13 mouse cellular contexts compared by ENCODE assay signal in the genomic region with DNA sequence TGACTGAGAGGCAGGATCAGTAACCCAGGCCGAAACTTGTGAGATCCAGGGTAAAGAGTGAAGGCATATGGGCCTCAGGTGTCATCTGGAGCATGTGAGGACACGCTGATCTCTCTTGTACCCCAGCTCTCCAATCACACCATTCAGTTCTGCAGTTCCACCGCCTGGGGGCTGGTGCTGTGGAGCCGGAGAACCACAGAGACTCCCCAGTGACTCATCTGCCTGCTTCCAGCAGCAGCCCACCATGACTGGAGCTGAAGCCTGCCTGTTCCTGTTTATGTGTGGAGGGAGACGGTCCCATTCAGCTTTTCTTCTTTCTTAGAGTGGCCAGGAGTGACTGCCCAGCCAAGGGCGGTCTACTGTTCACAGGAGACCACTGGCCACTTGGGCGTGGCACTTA. TPM values are rescaled to one million over a fixed set of nuclear protein-coding genes. Genes with fewer than 3 reads are reported as not detected.
DNase-seq lines count a peak whose midpoint lies in the region; ATAC-seq and TF ChIP-seq lines count a peak whose summit lies in the region.
"Had no signal": no experiment of that assay in that cellular context is flagged by ENCODE, and none has a peak within 500 bp of the region (broad histone marks: within the 10 kb centered on the region; RNA-seq: fewer than 3 reads in every experiment).

No protein-coding gene starts in this region.

- no peak overlapping the region for H3K4me3 ChIP-seq in CH12.LX (replicated peaks in 1 of 3; ENCODE audit: low read depth in 2 of 3, low read length in 2 of 3, poor library complexity in 1 of 3)
- no peak overlapping the region for H3K4me3 ChIP-seq in heart, adult 2 months
- no peak overlapping the region for H3K4me3 ChIP-seq in gastrocnemius, adult 2 months
- H3K4me3 ChIP-seq: forebrain, embryonic 12.5 days; hindbrain, embryonic 12.5 days; limb, embryonic 13.5 days had no signal

- TF ChIP-seq RAD21 in CH12.LX (IDR thresholded peaks at IDR 0.05; ENCODE audit: low read depth, low read length): peak; percentile 15

- H3K27ac ChIP-seq in CH12.LX (ENCODE audit: insufficient read depth, low read depth): no peak overlapping the region
- H3K27ac ChIP-seq in heart, adult 2 months: no peak overlapping the region
- H3K27ac ChIP-seq in gastrocnemius, adult 2 months: no peak overlapping the region
- H3K27ac ChIP-seq: forebrain, embryonic 12.5 days; hindbrain, embryonic 12.5 days; limb, embryonic 13.5 days had no signal

- no peak for TF ChIP-seq EP300 in CH12.LX (IDR thresholded peaks at IDR 0.05; ENCODE audit: low read length)
- TF ChIP-seq EP300 in heart, adult 2 months (IDR thresholded peaks at IDR 0.05; ENCODE audit: insufficient read depth, low read depth, low read length): no peak

- peaks cover 5 to 57% of the 10 kb centered on the region in 2 experiments; a peak in 3 of 4 replicates for H3K4me1 ChIP-seq in CH12.LX (ENCODE audit: control insufficient read depth in 1 of 2, insufficient read depth in 2 of 2)
- no peaks in the 10 kb centered on the region for H3K4me1 ChIP-seq in heart, adult 2 months (ENCODE audit: control insufficient read depth, insufficient read depth, low read length)
- H3K4me1 ChIP-seq: forebrain, embryonic 12.5 days; hindbrain, embryonic 12.5 days; limb, embryonic 13.5 days had no signal

- peak in 1 of 2 experiments; percentile 49; a peak in 2 of 4 replicates for TF ChIP-seq CTCF in CH12.LX (conservative IDR thresholded peaks at IDR 0.05 in 1 of 2, IDR thresholded peaks at IDR 0.05 in 1 of 2; ENCODE audit: low read depth in 2 of 2, low read length in 2 of 2)
- TF ChIP-seq CTCF in heart, adult 2 months (IDR thresholded peaks at IDR 0.05): no peak
- no peak for TF ChIP-seq CTCF in gastrocnemius, adult 2 months (IDR thresholded peaks at IDR 0.05)

- H3K36me3 ChIP-seq in CH12.LX (replicated peaks in 1 of 2; ENCODE audit: control insufficient read depth in 1 of 2, insufficient read depth in 1 of 2, low read length in 1 of 2): no peaks in the 10 kb centered on the region
- no peaks in the 10 kb centered on the region for H3K36me3 ChIP-seq in heart, adult 2 months (ENCODE audit: control insufficient read depth, insufficient read depth, low read length)
- H3K36me3 ChIP-seq: forebrain, embryonic 12.5 days; hindbrain, embryonic 12.5 days; limb, embryonic 13.5 days had no signal

- dilution Hi-C loops in CH12.LX (cut with MboI; ENCODE audit: extremely low pct_ligation_motif_present, extremely low pct_unique_long_range_greater_than_20kb, low sequenced_read_pairs): no loop called here

- no peaks in the 10 kb centered on the region for H3K27me3 ChIP-seq in CH12.LX (replicated peaks)
- H3K27me3 ChIP-seq in heart, adult 2 months (ENCODE audit: control insufficient read depth, insufficient read depth, low read length): no peaks in the 10 kb centered on the region
- H3K27me3 ChIP-seq: forebrain, embryonic 12.5 days; limb, embryonic 13.5 days had no signal

- in situ Hi-C loops in CH12.LX (cut with MboI; ENCODE audit: low pct_ligation_motif_present, low pct_unique_long_range_greater_than_20kb, low sequenced_read_pairs): no loop called here

- H3K9me3 ChIP-seq in CH12.LX (replicated peaks; ENCODE audit: low read length): no peaks in the 10 kb centered on the region
- H3K9me3 ChIP-seq: forebrain, embryonic 12.5 days; hindbrain, embryonic 12.5 days; limb, embryonic 13.5 days had no signal

- intact Hi-C loops in heart, adult 2 months (cut with DNase I): no loop called here
- intact Hi-C loops in gastrocnemius, adult 2 months (cut with DNase I): no loop called here

- TF ChIP-seq POLR2A in CH12.LX (IDR thresholded peaks at IDR 0.05; ENCODE audit: low read depth, low read length): no peak
- TF ChIP-seq POLR2A in heart, adult 2 months (IDR thresholded peaks at IDR 0.05; ENCODE audit: insufficient read depth, low read depth, low read length): no peak

- no peak overlapping the region for H3K9ac ChIP-seq in CH12.LX (ENCODE audit: insufficient read depth, low read depth)
- no peak overlapping the region for H3K9ac ChIP-seq in heart, adult 2 months (ENCODE audit: low read depth, low read length)
- H3K9ac ChIP-seq: forebrain, embryonic 12.5 days; hindbrain, embryonic 12.5 days; limb, embryonic 13.5 days had no signal

- no peaks in the 10 kb centered on the region for H3K79me2 ChIP-seq in CH12.LX (replicated peaks; ENCODE audit: control insufficient read depth, extremely low read depth, insufficient read depth, poor library complexity, severe bottlenecking)
- H3K79me2 ChIP-seq in heart, adult 2 months (replicated peaks; ENCODE audit: control insufficient read depth, insufficient read depth, low read length): no peaks in the 10 kb centered on the region

- ATAC-seq in megakaryocyte, adult 5-6 weeks (ENCODE audit: poor library complexity, severe bottlenecking): peak; percentile 25; the same call in 1 of the 2 replicates

- 52% methylated on average over 7 of the region's 7 CpGs for WGBS in heart, adult 2 months

- DNase-seq in layer of hippocampus, adult 8-10 months (ENCODE audit: low spot score in 2 of 2): peak; percentile 43 to 51
- DNase-seq in layer of hippocampus, adult 9-10 months (ENCODE audit: low spot score): no peak
- DNase-seq in CH12.LX (ENCODE audit: extremely low read depth): peak; percentile 61
- DNase-seq in ZHBTc4 (ENCODE audit: low read depth, low spot score): peak; percentile 50
- DNase-seq in heart, adult 2 months: no peak
- no peak for DNase-seq in heart, adult 8-10 months (ENCODE audit: low spot score)
- DNase-seq in gastrocnemius, adult 2 months: no peak
- DNase-seq: kidney, adult 9 months had no signal

- H3K4me2 ChIP-seq in CH12.LX (ENCODE audit: insufficient read depth, low read depth, poor library complexity, severe bottlenecking): no peak overlapping the region
- H3K4me2 ChIP-seq: forebrain, embryonic 12.5 days; heart, embryonic 11.5 days; hindbrain, embryonic 12.5 days; limb, embryonic 13.5 days had no signal

TF ChIP-seq in CH12.LX, 34 proteins besides CTCF, POLR2A, EP300 and RAD21:
- TF ChIP-seq E2F4 (IDR thresholded peaks at IDR 0.05; ENCODE audit: insufficient replicate concordance, low read depth, low read length) (no peak), SMC3 (IDR thresholded peaks at IDR 0.05; ENCODE audit: low read depth, low read length) (peak; percentile 49), CHD2 (IDR thresholded peaks at IDR 0.05; ENCODE audit: low read length) (no peak), CHD1 (IDR thresholded peaks at IDR 0.05; ENCODE audit: low read depth, low read length) (no peak), MEF2A (IDR thresholded peaks at IDR 0.05; ENCODE audit: borderline replicate concordance, low read depth, low read length) (no peak), ZMIZ1 (IDR thresholded peaks at IDR 0.05; ENCODE audit: low read depth, low read length) (no peak)

RNA-seq across cellular contexts. Expression of a gene that starts 35.4 kb away (rescaled TPM):
- 100 to 1,000 TPM; 100 to 116 (median 108) TPM for total RNA-seq in layer of hippocampus, adult 8-10 months (2022)
- total RNA-seq in CH12.LX (2012; rRNA removed) (1.6 and 1.9 TPM in 2 replicates), CH12.LX (2014; rRNA removed) (0.90 TPM in 2 replicates)
- 3.0 and 3.4 TPM in 2 replicates for polyA plus RNA-seq in CH12.LX (2012; ENCODE audit: insufficient read length, low read depth)
- total RNA-seq in megakaryocyte, adult 5-6 weeks (2015): not detected in 2 replicates
- not detected in 2 replicates for total RNA-seq in megakaryocyte, adult 5-6 weeks (2017)
- not detected for total RNA-seq in heart, adult 2 months (2021)
- polyA plus RNA-seq in heart, adult 2 months (2012; rRNA removed): not detected in 2 replicates
- total RNA-seq in heart, adult 8-10 months (2022): not detected
- total RNA-seq in gastrocnemius, adult 2 months (2021): not detected

RNA-seq across cellular contexts. Expression of a gene that starts 47.6 kb away (rescaled TPM):
- 10 to 100 TPM; 10.3 to 21.0 (median 15.3) TPM for total RNA-seq in layer of hippocampus, adult 8-10 months (2022)
- total RNA-seq in CH12.LX (2012; rRNA removed) (0.29 and 0.30 TPM in 2 replicates), CH12.LX (2014; rRNA removed) (0.61 and 0.82 TPM in 2 replicates)
- 1.5 and 2.0 TPM in 2 replicates for polyA plus RNA-seq in CH12.LX (2012; ENCODE audit: insufficient read length, low read depth)
- total RNA-seq in megakaryocyte, adult 5-6 weeks (2015): 10.3 and 12.7 TPM in 2 replicates
- 6.3 and 6.4 TPM in 2 replicates for total RNA-seq in megakaryocyte, adult 5-6 weeks (2017)
- 10 to 100 TPM; 20.0 to 25.0 TPM for total RNA-seq in heart, adult 2 months (2021)
- 45.5 and 54.8 TPM in 2 replicates for polyA plus RNA-seq in heart, adult 2 months (2012; rRNA removed)
- total RNA-seq in heart, adult 8-10 months (2022): 10 to 100 TPM; 20.6 to 33.5 (median 24.9) TPM
- total RNA-seq in gastrocnemius, adult 2 months (2021): 1 to 10 TPM; 4.0 to 4.8 TPM

Comparison
In these comparisons a context has a peak if more than half of its experiments do, and no peak if none do; other contexts are left out.
1. DNase-seq: peak in layer of hippocampus, adult 8-10 months (2 of 2), CH12.LX (single experiment) and ZHBTc4 (single experiment); none in layer of hippocampus, adult 9-10 months (single experiment), heart, adult 2 months (0 of 2), heart, adult 8-10 months (single experiment) and gastrocnemius, adult 2 months (single experiment).
2. RNA of a gene that starts 35.4 kb away (total RNA-seq): 100 to 116 TPM in layer of hippocampus, adult 8-10 months; 0.90 to 1.9 TPM in CH12.LX, not detected in heart, adult 8-10 months, not detected in megakaryocyte, adult 5-6 weeks, not detected in heart, adult 2 months and not detected in gastrocnemius, adult 2 months; every median in the first group is over 10 times any median in the second.